Mouse (Mus musculus) olfactory bulb, adult 2 months (tissue): Measurements from ENCODE around the gene 1700025G04Rik. TPM values are rescaled to one million over a fixed set of nuclear protein-coding genes. Genes with fewer than 3 reads are reported as not detected.
A peak's percentile ranks its signal among the peaks of the same experiment; 100 is the strongest.

Source experiments
- H3K27ac ChIP-seq: fragments of 200-500 bp; 2 replicates; pipeline ENCODE4 v1.5.1; 2012; ENCODE audit warnings: low read depth, low read length; ENCODE audit not compliant: insufficient read depth
- H3K4me1 ChIP-seq: fragments of 200-500 bp; 2 replicates; pipeline ENCODE4 v1.6.1; 2012; ENCODE audit warnings: low read length; ENCODE audit not compliant: control insufficient read depth, insufficient read depth
- H3K4me3 ChIP-seq: fragments of 200-500 bp; 2 replicates; pipeline ENCODE4 v1.5.1; 2012; ENCODE audit warnings: mild to moderate bottlenecking, low read depth, low read length, moderate library complexity; ENCODE audit not compliant: insufficient read depth
- CTCF ChIP-seq: fragments of 200-500 bp; IDR thresholded peaks from 2 replicates; pipeline ENCODE4 v1.5.1; 2012; ENCODE audit warnings: low read depth, mild to moderate bottlenecking, low read length, moderate library complexity; ENCODE audit not compliant: insufficient read depth
- POLR2A ChIP-seq: fragments of 200-500 bp; IDR thresholded peaks from 2 replicates; pipeline ENCODE4 v1.6.1; 2012; ENCODE audit warnings: mild to moderate bottlenecking, low read depth, low read length, moderate library complexity; ENCODE audit not compliant: insufficient read depth
- WGBS: fragments of 180-500 bp; shearing (Covaris S2); methylation state at CpG from one replicate; pipeline ENCODE4 v1.1.7; 2018; 5-methylcytosine and 5-hydroxymethylcytosine counted together
- polyA plus RNA-seq: library from polyadenylated mRNA; stranded (reverse); fragments of >200 nt; gene quantifications from 2 replicates; pipeline ENCODE4 v1.2.4, GENCODE M21; 2012; ENCODE audit warnings: low replicate concordance; ENCODE audit not compliant: missing spikeins, insufficient read depth, insufficient read length

Gene 1700025G04Rik
- polyA plus RNA-seq, 1 experiment, result not detected

DNA sequence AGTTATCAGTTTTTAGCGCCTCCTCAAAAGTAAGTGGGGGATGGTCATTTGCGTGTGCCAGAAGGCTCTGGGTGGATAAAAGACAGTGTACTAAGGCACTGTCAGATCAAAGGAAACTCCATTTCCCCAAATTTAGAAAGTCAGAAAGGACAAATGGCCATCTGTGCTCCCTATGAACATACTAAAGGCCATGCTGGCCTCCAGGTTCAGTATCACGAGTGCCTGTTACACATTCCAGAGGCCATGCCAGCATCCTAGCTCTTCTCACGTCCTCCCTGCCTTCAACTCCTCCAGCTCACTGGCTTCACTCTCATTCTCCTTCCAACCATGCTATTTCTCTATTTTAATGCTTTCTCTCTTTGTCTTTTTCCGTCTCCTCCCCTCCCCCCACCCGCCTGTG is 150.4 kb downstream of the 1700025G04Rik start:
- peaks cover 20% of the 10 kb centered on the region for H3K4me1 ChIP-seq
- no peak for TF ChIP-seq POLR2A
- no peak for TF ChIP-seq CTCF
- 68% methylated on average over 6 of the region's 6 CpGs for WGBS
- no peak overlapping the region for H3K27ac ChIP-seq
- no peak overlapping the region for H3K4me3 ChIP-seq

DNA sequence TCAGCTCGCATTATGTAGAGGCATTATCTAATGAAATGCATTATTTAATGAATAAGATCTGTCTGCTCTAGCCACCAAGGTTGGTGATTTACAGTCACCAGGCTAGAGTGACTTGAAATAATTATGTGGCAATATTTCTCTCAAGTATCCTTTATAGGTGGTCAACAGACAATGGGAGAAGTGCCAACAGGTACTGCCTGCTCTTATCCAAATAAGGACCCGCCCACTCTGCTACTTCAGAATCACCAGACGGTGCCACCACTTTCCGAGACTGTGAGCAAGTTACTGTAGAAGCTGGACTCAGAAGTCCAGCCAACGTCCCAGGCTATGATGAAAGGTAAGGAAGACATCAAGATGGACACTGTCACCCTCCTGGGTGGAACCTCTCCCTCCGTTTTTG is 156.3 kb downstream of the 1700025G04Rik start:
- WGBS, result 94% methylated on average over 6 of the region's 6 CpGs

DNA sequence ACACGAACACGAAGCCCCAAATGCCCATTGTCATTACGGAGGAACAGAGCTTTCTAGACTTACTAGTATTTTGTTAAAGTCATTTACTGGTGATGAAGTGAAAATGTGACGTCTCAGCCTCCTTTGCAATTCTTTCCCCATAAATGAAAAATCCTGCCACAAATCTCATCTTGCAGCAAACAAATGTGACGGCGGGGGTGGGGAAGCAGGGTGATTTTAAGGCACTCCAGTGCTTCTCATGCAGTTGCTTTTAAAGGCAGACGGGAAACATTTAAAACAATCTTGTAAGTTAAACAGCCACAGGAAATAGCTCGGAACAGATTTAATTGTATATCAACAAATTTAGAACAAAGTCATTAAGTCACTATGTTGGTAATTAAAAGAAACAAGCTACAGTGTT is 163.1 kb downstream of the 1700025G04Rik start:
- Histone ChIP-seq H3K4me3 (no peak overlapping the region), H3K27ac (no peak overlapping the region), H3K4me1 (peaks cover 8% of the 10 kb centered on the region)
- no peak for TF ChIP-seq POLR2A
- TF ChIP-seq CTCF, result no peak
- WGBS, result 24% methylated on average over 8 of the region's 8 CpGs

More for the DNA sequence above, 156.3 kb downstream of the 1700025G04Rik start:
- TF ChIP-seq CTCF (no peak), POLR2A (no peak)
- H3K4me1 ChIP-seq, result 0 out of 2 replicates have a peak, but pooled peaks cover 4% of the 10 kb centered on the region
- no peak overlapping the region for H3K27ac ChIP-seq
- no peak overlapping the region for H3K4me3 ChIP-seq

DNA sequence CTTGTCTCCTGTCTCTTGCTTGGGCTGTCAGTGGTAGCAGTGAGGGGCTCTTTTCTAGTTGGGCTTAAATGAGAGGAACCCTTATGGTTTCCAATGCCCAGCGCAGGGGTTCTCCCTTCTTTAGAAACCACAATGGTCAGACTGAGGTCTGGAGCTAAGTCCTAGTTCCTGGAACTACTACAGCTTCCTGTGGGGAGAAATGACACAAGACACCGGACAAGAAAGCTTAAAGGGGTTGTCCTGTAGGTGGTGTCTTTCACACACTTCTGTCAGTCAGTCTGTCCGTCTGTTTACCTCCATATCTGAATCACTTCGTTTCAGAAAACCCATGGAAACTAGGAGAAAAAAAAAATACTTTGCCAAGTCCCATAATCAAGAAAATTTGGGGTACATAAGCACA is 163.8 kb downstream of the 1700025G04Rik start:
- 66% methylated on average over 4 of the region's 4 CpGs for WGBS
- H3K4me3 ChIP-seq, result no peak overlapping the region
- H3K27ac ChIP-seq, result no peak overlapping the region
- TF ChIP-seq CTCF (no peak), POLR2A (no peak)
- H3K4me1 ChIP-seq, result peaks cover 8% of the 10 kb centered on the region

DNA sequence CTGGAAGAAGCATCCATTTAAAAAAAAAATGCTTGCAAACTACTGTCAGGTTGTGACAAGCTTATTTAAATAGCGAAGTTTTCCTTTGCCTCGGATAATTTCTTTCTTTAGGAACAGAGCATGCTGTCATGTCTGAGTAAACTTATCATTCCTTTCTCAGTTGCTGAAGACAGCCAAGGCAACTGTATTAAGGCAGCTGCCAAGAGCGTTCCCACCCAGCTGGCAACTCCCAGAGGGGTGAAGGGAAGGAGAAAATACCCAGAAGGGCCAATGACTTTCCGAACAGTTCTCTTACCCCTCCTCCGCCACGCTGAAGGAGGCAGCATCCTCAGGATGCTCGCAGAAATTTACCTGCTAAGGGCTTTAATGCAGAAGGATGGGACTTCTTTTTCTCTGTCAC is 164.2 kb downstream of the 1700025G04Rik start:
- 55% methylated on average over 7 of the region's 7 CpGs for WGBS
- TF ChIP-seq CTCF, result no peak
- TF ChIP-seq POLR2A, result no peak
- Histone ChIP-seq H3K27ac (no peak overlapping the region), H3K4me1 (peaks cover 8% of the 10 kb centered on the region), H3K4me3 (no peak overlapping the region)

DNA sequence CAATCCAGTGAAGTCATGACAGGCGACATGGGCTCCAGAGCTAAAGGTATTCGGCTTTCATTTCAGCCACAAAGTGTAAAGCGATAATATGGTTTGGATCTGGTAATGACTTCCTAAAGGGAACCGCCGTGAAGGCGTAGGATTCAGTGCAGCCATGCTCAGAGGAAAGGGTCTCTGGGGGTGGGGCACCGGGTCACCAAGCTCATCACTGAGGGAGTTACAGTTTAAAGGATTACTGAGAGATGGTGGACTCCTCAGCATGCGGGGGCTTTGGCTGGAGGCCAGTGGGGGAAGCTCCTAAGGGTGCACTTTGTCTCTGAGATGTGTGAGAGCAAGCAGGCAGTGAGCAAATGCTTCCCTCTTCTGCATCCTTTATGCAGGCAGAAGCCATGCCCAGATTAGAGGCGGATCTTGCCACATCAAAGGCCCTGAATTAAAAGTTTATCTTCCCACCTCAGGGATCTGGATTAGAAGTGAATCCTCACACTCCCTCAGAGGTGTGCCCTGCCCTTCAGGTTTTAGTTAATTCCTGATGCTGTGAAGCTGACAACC is 171.0 kb downstream of the 1700025G04Rik start:
- H3K4me3 ChIP-seq, result no peak overlapping the region
- H3K4me1 ChIP-seq, result no peaks in the 10 kb centered on the region
- no peak overlapping the region for H3K27ac ChIP-seq
- TF ChIP-seq CTCF, result no peak
- no peak for TF ChIP-seq POLR2A
- 81% methylated on average over 9 of the region's 9 CpGs for WGBS

DNA sequence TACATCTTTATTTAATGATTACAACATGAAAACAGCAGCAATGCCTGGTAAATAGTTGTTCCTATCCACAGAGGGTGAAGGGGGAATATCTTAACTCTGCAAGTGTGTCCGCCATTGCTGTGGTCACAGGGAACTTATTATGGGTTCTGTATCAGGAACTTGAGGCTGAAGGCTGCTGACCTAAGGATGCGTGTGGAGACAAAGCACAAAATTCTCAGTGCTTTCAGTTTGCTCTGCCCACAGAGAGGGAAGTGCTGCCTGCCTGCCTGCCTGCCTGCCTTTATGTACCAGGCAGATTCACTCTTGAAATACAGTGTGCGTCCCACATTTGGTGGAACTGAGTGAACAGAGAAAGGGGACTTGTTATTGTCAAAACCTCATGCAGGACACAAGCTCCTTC is 172.2 kb downstream of the 1700025G04Rik start:
- 97% methylated on average over 3 of the region's 3 CpGs for WGBS
- no peak overlapping the region for H3K27ac ChIP-seq
- no peak for TF ChIP-seq POLR2A
- no peak for TF ChIP-seq CTCF
- H3K4me3 ChIP-seq, result no peak overlapping the region
- no peaks in the 10 kb centered on the region for H3K4me1 ChIP-seq

DNA sequence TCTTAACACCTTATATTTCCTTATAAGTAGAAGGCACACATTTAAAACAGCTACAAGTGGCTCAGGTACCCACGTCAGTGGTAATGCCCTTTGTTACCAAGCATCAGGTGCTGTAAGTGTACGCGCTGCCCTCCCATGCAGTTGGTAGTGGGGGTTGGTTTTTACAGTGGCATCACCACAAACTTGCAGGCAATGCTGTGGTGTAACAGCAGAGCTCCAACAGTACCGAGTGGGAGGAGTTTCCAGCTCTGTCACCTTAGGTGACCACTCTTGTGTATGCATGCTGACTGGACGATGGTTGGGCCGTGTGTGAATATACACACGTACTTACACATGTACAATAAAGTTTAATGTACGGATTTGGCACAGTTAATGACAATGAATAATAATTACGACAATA is 175.4 kb downstream of the 1700025G04Rik start:
- Histone ChIP-seq H3K4me1 (no peaks in the 10 kb centered on the region), H3K4me3 (no peak overlapping the region), H3K27ac (no peak overlapping the region)
- no peak for TF ChIP-seq POLR2A
- TF ChIP-seq CTCF, result no peak
- 95% methylated on average over 9 of the region's 9 CpGs for WGBS

DNA sequence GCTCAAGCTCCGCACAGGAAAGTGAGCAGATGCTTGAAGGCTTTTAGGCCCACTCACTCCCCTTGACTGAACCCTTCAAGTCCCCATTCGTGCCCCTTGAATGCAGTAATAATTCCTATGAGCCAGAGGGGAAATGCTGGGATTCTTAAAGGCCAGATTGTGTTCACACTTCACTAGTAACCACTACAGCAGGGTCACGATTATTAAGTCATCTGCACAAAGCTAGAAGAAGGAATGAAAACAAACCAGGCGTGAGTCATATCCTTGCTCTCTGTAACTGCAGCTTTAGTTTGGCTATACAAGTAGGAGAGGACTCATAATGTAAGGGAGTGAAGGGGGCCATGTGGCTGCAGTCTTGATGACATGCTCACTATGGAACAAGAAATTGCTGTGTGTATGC is 182.9 kb downstream of the 1700025G04Rik start:
- Histone ChIP-seq H3K27ac (peak overlapping the region; percentile 51; the same call in 1 of the 2 replicates), H3K4me1 (peaks cover 7% of the 10 kb centered on the region), H3K4me3 (no peak overlapping the region)
- TF ChIP-seq CTCF (no peak), POLR2A (no peak)
- WGBS, result 55% methylated on average over 4 of the region's 4 CpGs
